Mouse (Mus musculus): ENCODE data around the gene Rnaseh2b. TPM values are rescaled to one million over a fixed set of nuclear protein-coding genes. Genes with fewer than 3 reads are reported as not detected.
A peak's percentile ranks its signal among the peaks of the same experiment; 100 is the strongest.

The Rnaseh2b gene
- total and polyA plus RNA-seq, 3 experiments: 16.8 to 88.9 (median 40.0) TPM

DNA sequence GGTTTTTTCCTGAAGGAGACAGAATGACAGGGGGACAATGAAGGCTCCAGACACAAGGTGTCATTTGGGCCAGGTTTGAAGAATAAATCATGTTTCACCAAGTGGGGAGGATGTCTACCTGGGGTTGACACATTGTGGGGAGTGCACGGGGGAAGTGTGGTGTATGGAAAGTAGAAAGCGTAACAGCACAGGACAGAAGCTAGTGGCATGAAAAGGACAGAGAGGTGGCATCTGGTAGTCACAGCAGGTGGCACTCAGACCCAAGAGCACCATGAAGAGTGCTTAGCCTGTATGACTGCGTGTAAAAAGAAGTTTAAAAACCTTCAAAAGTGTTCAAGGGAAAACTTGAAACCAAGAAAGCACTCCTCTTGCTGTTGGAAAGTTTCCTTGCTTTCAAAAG, 42.3 kb upstream of the Rnaseh2b start:
- no peaks in the 10 kb centered on the region for H3K36me3 ChIP-seq (replicated peaks)
- peaks cover 3% of the 10 kb centered on the region; the same call in 1 of the 2 replicates for H3K27me3 ChIP-seq (ENCODE audit: insufficient read depth, low read length)
- H3K4me1 ChIP-seq (ENCODE audit: insufficient read depth, low read depth, low read length): peaks cover 3% of the 10 kb centered on the region; the same call in 1 of the 2 replicates
- TF ChIP-seq GATA2 (IDR thresholded peaks at IDR 0.05; ENCODE audit: borderline replicate concordance, low read depth, low read length) (no peak), POLR2AphosphoS5 (IDR thresholded peaks at IDR 0.05; ENCODE audit: insufficient replicate concordance, low read depth, low read length) (no peak), CTCF (IDR thresholded peaks at IDR 0.05; ENCODE audit: low read depth, low read length) (no peak), TAL1 (conservative IDR thresholded peaks at IDR 0.05; ENCODE audit: low read depth, low read length) (no peak), GATA1 (IDR thresholded peaks at IDR 0.05; ENCODE audit: borderline replicate concordance, low read length) (no peak)
- ATAC-seq (ENCODE audit: extremely low read depth, insufficient number of reproducible peaks, low FRiP score, poor library complexity, severe bottlenecking) (no peak), DNase-seq (ENCODE audit: low spot score) (no peak)
- no peaks in the 10 kb centered on the region for H3K9me3 ChIP-seq (replicated peaks)
- no peak overlapping the region for H3K4me3 ChIP-seq (ENCODE audit: low read depth, low read length)

DNA sequence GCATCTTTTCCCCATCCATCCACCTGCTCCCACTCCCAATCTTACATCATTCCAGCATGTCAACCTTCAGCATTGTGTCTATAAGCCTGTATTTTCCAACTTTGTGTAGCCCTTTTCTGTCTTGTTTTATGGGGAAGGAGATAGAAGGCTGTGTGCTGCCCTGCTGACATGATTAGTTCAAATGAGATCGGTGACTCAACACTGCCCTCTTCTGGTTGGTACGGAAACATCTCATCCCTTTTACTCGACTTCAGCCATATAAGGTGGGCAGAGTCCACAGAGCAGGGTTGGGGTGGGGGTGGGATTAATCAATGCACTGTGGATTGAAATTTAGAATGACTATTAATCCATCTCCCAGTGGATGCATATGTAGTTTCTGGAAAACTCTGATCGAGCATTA, 40.4 kb upstream of the Rnaseh2b start:
- ATAC-seq (ENCODE audit: extremely low read depth, insufficient number of reproducible peaks, low FRiP score, poor library complexity, severe bottlenecking): no peak
- peaks cover 3% of the 10 kb centered on the region; the same call in 1 of the 2 replicates for H3K4me1 ChIP-seq (ENCODE audit: insufficient read depth, low read depth, low read length)
- H3K27me3 ChIP-seq (ENCODE audit: insufficient read depth, low read length): peaks cover 5% of the 10 kb centered on the region
- H3K4me3 ChIP-seq (ENCODE audit: low read depth, low read length): no peak overlapping the region
- peak; percentile 13 for DNase-seq (ENCODE audit: low spot score)
- no peaks in the 10 kb centered on the region for H3K9me3 ChIP-seq (replicated peaks)
- TF ChIP-seq GATA1 (IDR thresholded peaks at IDR 0.05; ENCODE audit: borderline replicate concordance, low read length) (no peak), POLR2AphosphoS5 (IDR thresholded peaks at IDR 0.05; ENCODE audit: insufficient replicate concordance, low read depth, low read length) (no peak), CTCF (IDR thresholded peaks at IDR 0.05; ENCODE audit: low read depth, low read length) (peak; percentile 59; the same call in 1 of the 2 replicates)
- H3K36me3 ChIP-seq (replicated peaks): no peaks in the 10 kb centered on the region

DNA sequence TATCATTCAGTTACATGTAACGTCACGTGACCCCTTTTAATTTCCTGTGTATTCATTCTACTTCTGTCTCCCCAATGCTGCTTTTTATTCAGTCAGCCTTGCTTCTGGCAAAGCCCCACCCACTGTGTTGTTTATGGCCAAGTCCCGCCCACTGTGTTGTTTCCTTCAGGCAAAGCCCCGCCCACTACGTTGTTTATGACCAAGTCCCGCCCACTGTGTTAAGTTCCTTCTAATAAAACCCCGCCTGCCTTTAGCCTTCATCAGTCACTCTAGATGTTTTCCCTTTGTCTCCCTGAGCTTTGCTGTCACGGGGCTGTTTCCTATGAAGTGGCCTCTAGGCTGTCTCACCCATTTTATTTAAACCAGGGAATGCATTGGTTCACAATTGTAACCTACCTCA, 38.0 kb upstream of the Rnaseh2b start:
- Histone ChIP-seq H3K9me3 (replicated peaks) (no peaks in the 10 kb centered on the region), H3K36me3 (replicated peaks) (no peaks in the 10 kb centered on the region), H3K4me1 (ENCODE audit: insufficient read depth, low read depth, low read length) (peaks cover 3% of the 10 kb centered on the region; the same call in 1 of the 2 replicates), H3K4me3 (ENCODE audit: low read depth, low read length) (no peak overlapping the region), H3K27me3 (ENCODE audit: insufficient read depth, low read length) (peaks cover 10% of the 10 kb centered on the region)
- TF ChIP-seq CTCF (IDR thresholded peaks at IDR 0.05; ENCODE audit: low read depth, low read length): no peak
- no peak for TF ChIP-seq GATA2 (IDR thresholded peaks at IDR 0.05; ENCODE audit: borderline replicate concordance, low read depth, low read length)
- no peak for TF ChIP-seq POLR2AphosphoS5 (IDR thresholded peaks at IDR 0.05; ENCODE audit: insufficient replicate concordance, low read depth, low read length)
- TF ChIP-seq GATA1 (IDR thresholded peaks at IDR 0.05; ENCODE audit: borderline replicate concordance, low read length): no peak
- no peak for TF ChIP-seq TAL1 (conservative IDR thresholded peaks at IDR 0.05; ENCODE audit: low read depth, low read length)
- DNase-seq (ENCODE audit: low spot score): no peak
- ATAC-seq (ENCODE audit: extremely low read depth, insufficient number of reproducible peaks, low FRiP score, poor library complexity, severe bottlenecking): no peak

DNA sequence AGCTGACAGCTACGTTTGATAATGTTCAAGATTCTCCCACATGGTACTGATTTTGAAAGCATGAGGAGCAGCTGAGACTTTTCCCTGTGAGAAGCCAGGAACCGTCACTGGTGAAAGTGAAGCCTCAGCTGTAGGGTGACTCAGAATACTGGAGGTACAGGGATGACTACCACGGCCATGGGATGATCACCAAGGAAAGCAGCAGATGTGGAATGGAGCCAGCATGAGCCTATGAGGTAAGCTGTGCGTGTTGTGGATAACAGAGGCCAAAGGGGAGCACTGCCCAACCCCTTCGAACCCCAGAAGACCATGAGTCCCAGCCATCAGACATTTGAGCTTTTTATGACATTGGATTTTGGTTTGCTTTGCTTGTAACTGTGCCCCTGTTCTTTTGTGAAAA, 36.3 kb upstream of the Rnaseh2b start:
- TF ChIP-seq GATA2 (IDR thresholded peaks at IDR 0.05; ENCODE audit: borderline replicate concordance, low read depth, low read length) (no peak), POLR2AphosphoS5 (IDR thresholded peaks at IDR 0.05; ENCODE audit: insufficient replicate concordance, low read depth, low read length) (no peak), TAL1 (conservative IDR thresholded peaks at IDR 0.05; ENCODE audit: low read depth, low read length) (no peak), CTCF (IDR thresholded peaks at IDR 0.05; ENCODE audit: low read depth, low read length) (no peak), GATA1 (IDR thresholded peaks at IDR 0.05; ENCODE audit: borderline replicate concordance, low read length) (no peak)
- DNase-seq (ENCODE audit: low spot score) (no peak), ATAC-seq (ENCODE audit: extremely low read depth, insufficient number of reproducible peaks, low FRiP score, poor library complexity, severe bottlenecking) (no peak)
- Histone ChIP-seq H3K27me3 (ENCODE audit: insufficient read depth, low read length) (peaks cover 12% of the 10 kb centered on the region), H3K9me3 (replicated peaks) (no peaks in the 10 kb centered on the region), H3K4me1 (ENCODE audit: insufficient read depth, low read depth, low read length) (peaks cover 3% of the 10 kb centered on the region; the same call in 1 of the 2 replicates), H3K4me3 (ENCODE audit: low read depth, low read length) (no peak overlapping the region), H3K36me3 (replicated peaks) (no peaks in the 10 kb centered on the region)

DNA sequence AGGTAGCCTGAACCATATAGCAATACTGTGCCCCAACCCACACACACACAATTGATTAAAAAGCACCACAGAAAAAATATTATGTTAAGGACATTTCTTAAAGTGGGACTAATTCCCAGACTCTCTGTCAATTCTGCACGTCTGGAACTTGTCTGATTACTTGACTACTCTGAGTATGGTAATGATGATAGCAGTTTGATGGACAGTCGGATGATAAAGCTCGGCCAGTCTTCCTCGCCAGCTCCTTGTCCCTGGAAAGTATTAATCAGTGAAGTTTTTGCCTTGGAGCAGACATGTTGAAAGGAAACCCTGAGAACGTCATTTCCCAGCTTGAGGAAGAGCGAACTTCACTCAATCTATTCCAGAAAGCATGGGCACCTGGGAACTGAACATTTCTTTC, 34.3 kb upstream of the Rnaseh2b start:
- TF ChIP-seq CTCF (IDR thresholded peaks at IDR 0.05; ENCODE audit: low read depth, low read length) (no peak), GATA2 (IDR thresholded peaks at IDR 0.05; ENCODE audit: borderline replicate concordance, low read depth, low read length) (no peak), POLR2AphosphoS5 (IDR thresholded peaks at IDR 0.05; ENCODE audit: insufficient replicate concordance, low read depth, low read length) (no peak), TAL1 (conservative IDR thresholded peaks at IDR 0.05; ENCODE audit: low read depth, low read length) (no peak), GATA1 (IDR thresholded peaks at IDR 0.05; ENCODE audit: borderline replicate concordance, low read length) (no peak)
- ATAC-seq (ENCODE audit: extremely low read depth, insufficient number of reproducible peaks, low FRiP score, poor library complexity, severe bottlenecking) (no peak), DNase-seq (ENCODE audit: low spot score) (no peak)
- Histone ChIP-seq H3K9me3 (replicated peaks) (no peaks in the 10 kb centered on the region), H3K4me3 (ENCODE audit: low read depth, low read length) (no peak overlapping the region), H3K36me3 (replicated peaks) (no peaks in the 10 kb centered on the region), H3K27me3 (ENCODE audit: insufficient read depth, low read length) (peaks cover 12% of the 10 kb centered on the region), H3K4me1 (ENCODE audit: insufficient read depth, low read depth, low read length) (peaks cover 3% of the 10 kb centered on the region; the same call in 1 of the 2 replicates)

DNA sequence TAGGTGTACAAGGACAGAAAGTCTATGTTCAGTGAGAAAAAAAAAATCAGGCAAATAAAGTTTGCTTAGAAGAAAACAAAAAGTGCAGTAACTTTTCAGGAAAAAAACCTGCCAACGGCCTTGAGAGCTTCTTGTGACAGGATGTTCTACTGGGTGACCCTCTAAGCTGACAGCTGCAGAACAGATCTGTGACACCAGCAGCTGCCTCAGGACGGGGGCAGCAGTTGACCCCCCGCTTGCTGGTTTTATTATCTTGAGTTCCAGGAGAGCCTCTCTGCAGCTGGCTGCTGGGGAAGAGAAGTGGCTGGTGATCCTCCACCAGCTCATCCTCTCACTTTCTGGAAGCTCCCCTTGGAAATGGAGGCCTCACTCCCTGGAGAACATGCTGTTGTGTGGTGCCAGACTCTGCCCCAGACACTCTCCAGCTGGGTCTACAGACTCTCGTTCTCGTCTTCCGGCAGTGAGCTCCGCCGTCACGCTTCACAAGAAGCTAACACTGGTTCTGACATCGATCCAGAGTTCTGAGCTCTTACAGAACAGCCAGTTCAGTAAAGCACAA, 33.3 kb upstream of the Rnaseh2b start:
- H3K4me3 ChIP-seq (ENCODE audit: low read depth, low read length): no peak overlapping the region
- H3K36me3 ChIP-seq (replicated peaks): no peaks in the 10 kb centered on the region
- ATAC-seq (ENCODE audit: extremely low read depth, insufficient number of reproducible peaks, low FRiP score, poor library complexity, severe bottlenecking) (no peak), DNase-seq (ENCODE audit: low spot score) (no peak)
- TF ChIP-seq GATA1 (IDR thresholded peaks at IDR 0.05; ENCODE audit: borderline replicate concordance, low read length) (no peak), TAL1 (conservative IDR thresholded peaks at IDR 0.05; ENCODE audit: low read depth, low read length) (no peak), GATA2 (IDR thresholded peaks at IDR 0.05; ENCODE audit: borderline replicate concordance, low read depth, low read length) (no peak), CTCF (IDR thresholded peaks at IDR 0.05; ENCODE audit: low read depth, low read length) (no peak), POLR2AphosphoS5 (IDR thresholded peaks at IDR 0.05; ENCODE audit: insufficient replicate concordance, low read depth, low read length) (no peak)
- H3K4me1 ChIP-seq (ENCODE audit: insufficient read depth, low read depth, low read length): peaks cover 3% of the 10 kb centered on the region; the same call in 1 of the 2 replicates
- peaks cover 12% of the 10 kb centered on the region for H3K27me3 ChIP-seq (ENCODE audit: insufficient read depth, low read length)
- H3K9me3 ChIP-seq (replicated peaks): no peaks in the 10 kb centered on the region
